Mouse (Mus musculus) gastrocnemius, postnatal 10 days (tissue): ENCODE data around the gene Rhoh. TPM values are rescaled to one million over a fixed set of nuclear protein-coding genes. Genes with fewer than 3 reads are reported as not detected.

Source experiments
- DNase-seq: peaks from one replicate; pipeline ENCODE4 v3.0.0; 2021; ENCODE audit warnings: mixed read lengths
- total RNA-seq, 2 experiments: library from RNA; stranded (reverse); gene quantifications; 2 replicates each; pipeline ENCODE4 v1.2.3; 2021

The Rhoh gene
- total RNA-seq, 2 experiments from 2014 or later = 1.2 to 2.1 TPM

DNA sequence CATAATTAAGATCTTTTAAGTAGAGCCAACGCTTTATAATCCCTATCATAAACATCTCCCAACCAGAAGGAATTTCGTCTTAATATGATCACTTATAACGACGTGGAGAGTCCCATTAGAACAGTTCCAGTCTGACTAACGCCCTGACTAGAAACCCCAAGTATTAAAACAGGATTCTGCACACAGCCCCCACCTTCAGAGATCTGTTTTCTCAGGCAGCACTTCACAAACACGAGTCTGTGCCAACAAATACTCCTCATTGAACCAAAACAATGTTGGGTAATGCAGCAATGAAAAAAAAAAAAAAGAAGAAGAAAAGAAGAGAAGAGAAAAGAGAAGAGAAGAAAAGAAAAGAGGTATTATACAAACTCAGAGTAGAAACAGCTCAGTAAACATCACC lies 1.6 kb upstream of the Rhoh start:
- DNase-seq = no peak

DNA sequence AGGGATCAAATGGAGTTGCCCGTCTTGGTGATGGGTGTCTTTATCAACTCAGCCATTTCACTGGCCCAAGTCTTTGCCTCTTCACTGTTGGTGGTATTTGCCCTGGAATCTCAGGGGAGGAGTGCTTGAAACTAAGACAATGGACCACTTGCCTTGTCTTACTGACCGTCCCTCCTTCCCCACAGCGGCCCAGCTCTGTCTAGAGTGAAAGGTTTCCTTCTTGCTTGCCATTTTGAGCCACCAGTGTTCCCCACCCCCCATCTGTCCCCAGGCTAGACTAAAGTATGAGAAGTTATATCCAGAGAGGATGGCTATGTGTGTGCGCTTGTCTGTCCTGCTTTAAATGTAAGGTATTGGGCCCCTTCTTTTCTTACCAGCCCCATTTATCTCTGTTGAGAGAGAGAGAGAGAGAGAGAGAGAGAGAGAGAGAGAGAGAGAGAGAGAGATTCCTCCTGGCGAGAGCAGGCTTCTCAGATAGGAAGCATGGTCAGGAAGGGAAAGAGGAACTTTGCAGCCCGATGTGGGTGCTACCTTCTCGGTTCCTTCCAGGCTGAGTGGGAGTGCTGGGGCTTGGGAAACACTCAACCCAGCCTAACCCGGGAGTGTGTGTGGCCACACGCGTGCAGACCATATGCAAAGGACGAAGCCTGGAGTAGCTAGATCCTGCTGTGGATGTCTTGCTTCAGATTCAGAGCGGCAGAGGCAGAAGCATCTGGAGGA lies 572 bp upstream of the Rhoh start:
- DNase-seq = no peak

- DNase-seq = no peak
Observed at GRCm38 (mm10) chr5:65862217-65862927, 1.4 kb downstream of the Rhoh start.

DNA sequence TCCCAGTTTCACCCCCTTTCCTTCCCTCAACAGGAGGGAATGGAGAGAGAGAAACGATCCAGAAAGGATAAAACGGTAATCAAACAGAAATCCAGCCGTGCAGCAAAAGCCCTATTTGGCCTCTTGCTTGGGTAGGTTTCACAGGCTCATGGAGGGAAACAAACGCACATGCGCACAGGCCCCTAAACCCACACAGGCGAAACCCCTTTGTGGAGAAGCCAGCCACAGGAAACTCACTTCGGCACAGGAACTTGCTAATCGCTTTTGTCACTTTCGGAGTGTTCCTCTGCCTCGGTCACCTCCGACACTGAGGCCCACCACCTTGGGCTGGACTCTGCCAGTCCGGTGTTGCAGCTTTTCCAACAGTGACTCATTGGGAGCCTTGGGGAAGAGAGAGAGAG lies 2.3 kb downstream of the Rhoh start:
- DNase-seq = peak; percentile 15

GRCm38 (mm10) chr5:65864486-65864885 lies 3.5 kb downstream of the Rhoh start:
- DNase-seq = no peak

- no peak for DNase-seq
Observed at GRCm38 (mm10) chr5:65864946-65865345, 3.9 kb downstream of the Rhoh start.

DNA sequence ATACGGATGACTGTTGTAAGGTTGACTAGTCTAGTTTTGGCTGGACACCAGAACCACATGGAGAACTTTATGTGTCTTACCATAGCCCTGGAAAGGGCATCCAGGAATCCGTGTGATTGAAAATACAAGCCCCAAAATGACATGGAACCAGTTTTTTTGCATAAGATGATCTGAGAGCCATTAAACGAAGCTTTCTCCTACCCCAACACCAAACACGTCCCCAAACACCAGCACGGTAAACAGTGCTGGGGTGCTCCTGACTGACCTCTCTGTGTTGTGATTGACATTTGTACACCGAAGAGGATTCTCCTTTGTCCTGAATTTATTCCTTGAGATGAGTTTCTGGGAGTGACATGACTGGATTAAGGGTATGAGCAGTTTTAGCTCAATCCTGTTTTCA lies 5.6 kb downstream of the Rhoh start:
- no peak for DNase-seq

DNA sequence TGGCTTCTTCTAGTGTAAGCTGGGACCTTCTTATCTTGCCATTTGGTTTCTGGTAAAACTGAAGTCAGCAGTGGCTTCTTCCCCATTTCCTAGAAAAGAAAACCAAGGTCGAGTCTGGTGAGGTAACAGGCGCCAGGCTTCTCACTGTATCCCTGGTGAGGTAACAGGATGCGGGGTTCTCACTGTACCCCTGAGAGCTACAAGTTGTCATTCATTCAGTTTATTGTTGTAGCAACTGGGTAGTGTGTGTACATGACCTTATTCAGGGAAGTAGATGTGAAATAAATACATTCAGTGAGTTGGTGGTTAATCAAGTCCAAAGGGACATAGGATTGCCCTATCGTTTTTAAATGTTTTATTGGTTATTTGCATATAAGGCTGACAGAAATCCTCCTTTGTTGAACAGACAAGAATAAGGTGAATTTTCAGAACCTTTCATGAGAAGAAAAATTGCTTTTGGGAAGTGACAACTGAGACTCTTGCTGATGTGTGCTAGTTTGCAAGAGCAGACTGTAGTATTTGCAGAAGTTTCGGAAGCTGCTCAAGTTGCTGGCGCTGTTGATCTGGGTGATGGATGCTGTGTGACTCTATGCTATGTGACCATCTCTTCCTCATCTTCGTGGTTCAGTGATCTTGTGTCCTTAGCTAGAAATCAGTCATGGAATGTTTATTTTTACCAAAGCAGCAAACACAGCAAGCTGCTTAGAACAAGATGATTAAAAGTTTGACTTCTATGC lies 6.5 kb downstream of the Rhoh start:
- no peak for DNase-seq

- DNase-seq = no peak
Observed at GRCm38 (mm10) chr5:65868419-65868818, 7.4 kb downstream of the Rhoh start.

DNA sequence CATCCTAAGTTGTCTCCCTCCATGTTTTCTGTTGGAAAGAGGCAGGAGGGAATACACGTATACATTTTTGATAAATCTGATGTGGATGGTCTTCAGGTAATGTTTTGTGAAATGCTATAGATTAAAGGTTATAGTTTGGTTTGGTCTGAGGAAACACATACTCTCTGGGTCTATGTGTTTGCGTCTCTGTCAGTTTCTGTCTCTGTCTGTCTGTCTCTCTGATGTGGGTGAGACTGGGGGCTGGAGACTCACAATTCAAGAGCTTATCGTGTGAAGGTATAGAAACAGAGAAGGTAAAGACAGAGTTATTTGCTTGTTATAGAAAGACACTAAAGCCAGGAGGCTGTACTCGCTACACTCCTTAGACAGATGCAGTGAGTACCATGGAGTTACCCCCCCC lies 8.6 kb downstream of the Rhoh start:
- DNase-seq = no peak

GRCm38 (mm10) chr5:65871276-65871875 lies 10.4 kb downstream of the Rhoh start:
- no peak for DNase-seq

- no peak for DNase-seq
Observed at GRCm38 (mm10) chr5:65873212-65873611, 12.2 kb downstream of the Rhoh start.

- DNase-seq = no peak
Observed at GRCm38 (mm10) chr5:65875269-65875668, 14.3 kb downstream of the Rhoh start.

- no peak for DNase-seq
Observed at GRCm38 (mm10) chr5:65878367-65878766, 17.4 kb downstream of the Rhoh start.

DNA sequence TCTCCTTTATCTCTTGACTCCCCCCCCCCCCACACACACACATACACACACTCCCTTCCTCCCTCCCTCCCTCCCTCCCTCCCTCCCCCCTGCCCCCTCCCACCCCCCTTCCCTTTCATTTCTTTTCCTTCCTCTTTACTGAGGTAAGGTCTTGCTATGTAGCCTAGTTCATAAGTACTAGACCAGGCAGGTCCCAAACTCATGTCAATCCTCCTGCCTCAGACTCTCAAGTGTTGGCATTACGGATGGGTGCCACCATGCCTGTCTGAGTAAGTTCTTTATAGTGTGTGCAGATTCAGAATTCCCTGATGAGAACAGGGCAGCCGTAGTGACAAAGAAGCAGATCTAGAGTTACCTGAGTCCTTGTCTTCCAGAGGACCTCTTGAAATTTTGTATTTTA lies 20.2 kb downstream of the Rhoh start:
- no peak for DNase-seq

GRCm38 (mm10) chr5:65882476-65883205 lies 21.6 kb downstream of the Rhoh start:
- no peak for DNase-seq

DNA sequence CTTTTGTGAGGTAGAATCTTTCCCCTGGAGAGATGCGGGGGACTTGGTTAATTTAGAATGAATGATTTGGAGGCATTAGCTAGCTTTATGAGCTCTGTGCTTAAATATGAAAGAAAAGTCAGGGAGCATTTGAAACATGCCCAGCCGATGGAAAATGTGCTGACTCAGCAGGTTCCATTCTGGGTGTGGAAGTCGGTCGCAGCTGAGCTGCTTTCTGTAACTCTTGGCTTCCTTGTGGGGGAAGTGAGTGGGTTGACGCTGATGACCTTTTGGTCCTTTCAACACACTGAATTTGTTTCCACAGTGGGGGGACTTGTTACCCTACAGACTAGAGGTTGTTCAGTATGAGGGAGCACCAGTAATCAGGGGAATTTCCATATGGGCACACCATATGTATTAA lies 22.3 kb downstream of the Rhoh start:
- DNase-seq = no peak

DNA sequence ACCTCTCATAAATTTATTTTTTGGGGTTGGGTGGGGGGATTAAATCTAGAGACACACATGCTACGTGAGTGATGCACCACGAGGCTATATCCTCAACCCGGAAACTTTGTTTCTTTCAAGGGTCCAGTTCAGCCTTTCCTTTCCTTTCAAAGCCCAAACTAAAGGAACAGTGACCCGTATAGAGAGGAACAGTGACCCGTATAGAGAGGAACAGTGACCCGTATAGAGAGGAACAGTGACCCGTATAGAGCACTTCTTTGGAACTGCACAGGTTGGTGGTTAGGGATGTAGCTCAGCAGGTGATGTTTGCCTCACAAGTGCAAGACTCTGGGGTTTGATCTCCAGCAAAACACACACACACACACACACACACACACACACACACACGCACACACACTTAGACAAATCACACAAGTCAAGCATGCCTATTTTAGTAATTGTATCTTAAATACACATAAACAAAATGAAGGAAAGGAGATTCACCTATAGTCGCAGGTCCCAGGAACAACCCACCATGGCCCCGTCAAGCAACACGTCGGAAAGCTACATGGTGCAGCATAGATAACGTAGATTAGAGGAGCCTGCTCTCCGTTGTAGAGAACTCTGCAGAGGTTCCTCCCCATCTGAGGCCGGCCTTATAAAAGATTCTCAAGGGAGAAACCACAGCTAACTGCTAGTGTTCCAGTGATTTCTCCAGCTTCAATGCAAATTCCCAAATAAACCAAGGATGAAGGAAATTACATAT lies 24.9 kb downstream of the Rhoh start:
- no peak for DNase-seq

GRCm38 (mm10) chr5:65888102-65888501 lies 27.1 kb downstream of the Rhoh start:
- no peak for DNase-seq

- no peak for DNase-seq
Observed at GRCm38 (mm10) chr5:65888998-65889397, 28.0 kb downstream of the Rhoh start.

- DNase-seq = no peak
Observed at GRCm38 (mm10) chr5:65891251-65891826, 30.3 kb downstream of the Rhoh start.
